Mouse (Mus musculus) megakaryocyte progenitor cell, adult 5-6 weeks (primary cell): ENCODE measurements around the gene Igfbp6. TPM values are rescaled to one million over a fixed set of nuclear protein-coding genes. Genes with fewer than 3 reads are reported as not detected.

ENCODE experiments used
- ATAC-seq: replicated peaks from 2 replicates; pipeline ENCODE4 v1.8.0; 2016; ENCODE audit warnings: mild to moderate bottlenecking, moderate TSS enrichment, inconsistent platforms; ENCODE audit not compliant: poor library complexity
- total RNA-seq, 2 experiments: library from RNA; stranded (forward) in 1 of 2; stranded (reverse) in 1 of 2; fragments of 157-497, 149-512 nt in 1 of 2; fragments of 200-1000 nt in 1 of 2; gene quantifications; 2 replicates each; pipeline versions ENCODE4 v1.2.3 to v1.2.4; 2015 to 2017

Igfbp6 gene
- total RNA-seq, 2 experiments from 2014 or later = not detected

DNA sequence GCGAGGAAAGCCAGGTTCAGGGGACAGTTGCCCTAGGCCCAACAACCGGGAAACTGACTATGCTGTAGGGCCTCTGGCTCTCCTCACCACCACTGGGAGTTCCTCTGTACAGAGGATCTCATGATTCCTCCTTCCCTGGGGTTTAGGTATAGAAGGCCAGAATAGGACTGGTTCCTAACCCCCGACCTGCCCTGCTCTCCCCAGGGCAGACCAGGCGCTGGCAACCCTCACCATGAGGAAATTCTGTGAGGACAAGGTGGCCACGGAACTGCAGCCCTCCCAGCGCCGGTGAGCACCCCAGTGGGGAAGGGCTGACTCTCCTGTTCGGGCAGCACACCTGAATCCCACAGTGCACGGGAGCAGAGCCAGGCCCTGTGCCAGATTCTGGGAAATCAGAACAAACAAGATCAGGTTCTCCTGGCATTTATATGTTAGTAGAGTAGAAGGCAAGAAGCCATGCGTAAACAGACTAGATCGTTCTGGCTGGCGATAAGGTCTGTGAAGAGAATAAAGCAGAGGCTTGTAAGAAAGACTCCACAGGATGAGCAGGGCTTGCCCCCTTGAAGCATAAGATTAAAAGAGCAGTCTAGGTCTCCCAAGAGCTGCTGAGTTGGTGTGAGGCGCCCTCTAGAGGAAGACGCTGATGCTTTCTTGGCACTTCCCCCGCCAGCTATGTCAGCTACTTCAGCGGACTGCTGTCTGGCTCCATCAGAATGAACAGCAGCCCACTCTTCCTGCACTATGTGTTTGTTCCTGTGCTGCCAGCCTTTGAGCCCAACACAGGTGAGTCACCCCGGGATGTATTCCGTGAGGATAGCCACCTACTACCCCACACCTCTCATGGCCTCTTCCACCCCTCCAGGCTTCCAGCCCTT lies 35.3 kb upstream of the Igfbp6 start:
- peak; percentile 64 for ATAC-seq

DNA sequence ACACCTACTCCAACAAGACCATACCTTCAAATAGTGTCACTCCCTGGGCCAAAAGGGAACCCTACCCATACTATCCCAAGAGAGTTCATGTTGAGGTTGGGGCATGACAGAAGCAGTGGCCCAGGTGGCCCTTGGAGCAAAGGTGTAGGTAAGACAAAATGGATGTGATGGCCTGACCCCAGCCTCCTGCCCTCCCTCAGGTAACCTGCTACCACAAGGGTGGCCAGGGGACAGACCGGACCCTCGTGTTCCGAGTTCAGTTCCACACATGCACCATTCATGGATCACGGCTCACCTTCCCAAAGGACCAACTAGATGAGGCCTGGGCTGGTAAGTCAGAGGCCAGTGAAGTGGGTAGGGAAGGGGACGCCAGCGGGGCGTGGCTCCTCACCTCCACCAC lies 33.9 kb upstream of the Igfbp6 start:
- ATAC-seq = no peak

DNA sequence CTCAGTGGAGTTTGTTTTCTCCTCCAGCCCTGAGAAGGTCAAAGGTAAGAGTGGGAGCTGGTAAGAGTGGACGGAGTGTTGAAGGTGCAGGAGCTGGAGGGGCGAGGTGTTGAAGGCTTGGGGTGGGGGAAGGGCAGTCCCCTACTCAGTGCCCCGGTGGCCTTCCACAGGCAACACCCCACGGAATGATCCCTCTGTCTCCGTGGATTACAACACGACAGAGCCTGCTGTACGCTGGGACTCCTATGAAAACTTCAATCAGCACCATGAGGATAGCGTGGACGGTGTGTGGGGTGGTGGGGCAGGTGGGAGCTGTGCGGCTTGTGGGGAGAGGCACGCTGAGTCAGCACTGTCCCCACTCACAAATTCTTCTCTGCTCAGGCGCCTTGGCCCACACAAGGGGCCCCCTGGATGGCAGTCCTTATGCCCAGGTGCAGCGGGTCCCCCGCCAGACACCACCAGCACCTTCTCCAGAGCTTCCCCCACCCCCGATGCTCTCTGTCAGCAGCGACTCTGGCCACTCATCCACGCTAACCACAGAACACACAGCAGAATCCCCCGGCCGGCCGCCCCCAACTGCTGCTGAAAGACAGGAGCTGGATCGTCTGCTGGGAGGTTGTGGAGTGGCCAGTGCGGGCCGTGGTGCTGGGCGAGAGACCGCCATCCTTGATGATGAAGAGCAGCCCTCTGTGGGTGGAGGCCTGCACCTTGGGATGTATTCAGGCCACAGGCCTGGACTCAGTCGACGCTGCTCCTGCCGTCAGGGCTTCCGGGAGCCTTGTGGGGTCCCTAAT lies 33.3 kb upstream of the Igfbp6 start:
- no peak for ATAC-seq

DNA sequence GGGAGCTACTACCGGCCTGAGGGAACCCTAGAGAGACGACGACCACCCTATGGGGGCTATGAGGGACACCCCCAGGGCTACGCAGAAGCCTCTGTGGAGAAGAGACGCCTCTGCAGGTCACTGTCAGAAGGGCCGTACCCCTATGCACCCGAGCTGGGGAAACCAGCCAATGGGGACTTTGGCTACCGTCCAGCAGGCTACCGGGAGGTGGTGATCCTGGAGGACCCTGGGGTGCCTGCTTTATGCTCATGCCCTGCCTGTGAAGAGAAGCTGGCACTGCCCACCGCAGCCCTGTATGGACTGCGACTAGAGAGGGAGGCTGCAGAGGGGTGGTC lies 32.7 kb upstream of the Igfbp6 start:
- no peak for ATAC-seq

DNA sequence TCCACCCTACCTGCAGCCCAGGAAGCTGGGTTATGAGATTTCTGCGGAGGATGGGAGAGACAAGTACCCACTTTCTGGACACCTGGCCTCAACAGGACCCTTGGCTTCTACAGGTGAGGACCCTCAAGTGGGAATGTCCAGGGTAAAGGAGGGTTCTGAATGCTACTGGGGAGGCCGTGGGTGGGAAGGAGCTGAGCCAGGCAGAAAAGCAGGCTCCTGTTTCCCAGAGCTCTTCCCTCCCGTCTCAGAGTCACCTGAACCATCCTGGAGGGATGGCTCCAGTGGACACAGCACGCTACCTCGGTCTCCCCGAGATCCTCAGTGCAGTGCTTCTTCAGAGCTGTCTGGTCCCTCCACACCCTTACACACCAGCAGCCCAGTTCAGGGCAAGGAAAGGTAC lies 32.0 kb upstream of the Igfbp6 start:
- ATAC-seq = no peak

DNA sequence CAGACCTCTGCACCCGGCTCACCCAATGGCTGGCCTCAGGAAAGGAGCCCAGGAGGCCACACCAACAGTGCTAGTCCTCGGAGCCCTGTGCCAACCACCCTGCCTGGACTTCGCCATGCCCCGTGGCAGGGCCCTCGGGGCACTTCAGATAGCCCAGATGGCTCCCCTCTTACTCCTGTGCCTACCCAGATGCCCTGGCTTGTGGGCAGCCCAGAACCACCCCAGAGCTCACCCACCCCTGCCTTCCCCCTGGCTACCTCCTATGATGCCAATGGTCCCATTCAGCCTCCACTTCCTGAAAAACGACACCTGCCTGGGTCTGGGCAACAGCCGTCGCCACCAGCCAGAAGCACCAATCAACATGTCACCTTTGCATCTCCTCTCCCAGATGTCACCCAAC lies 31.3 kb upstream of the Igfbp6 start:
- no peak for ATAC-seq

DNA sequence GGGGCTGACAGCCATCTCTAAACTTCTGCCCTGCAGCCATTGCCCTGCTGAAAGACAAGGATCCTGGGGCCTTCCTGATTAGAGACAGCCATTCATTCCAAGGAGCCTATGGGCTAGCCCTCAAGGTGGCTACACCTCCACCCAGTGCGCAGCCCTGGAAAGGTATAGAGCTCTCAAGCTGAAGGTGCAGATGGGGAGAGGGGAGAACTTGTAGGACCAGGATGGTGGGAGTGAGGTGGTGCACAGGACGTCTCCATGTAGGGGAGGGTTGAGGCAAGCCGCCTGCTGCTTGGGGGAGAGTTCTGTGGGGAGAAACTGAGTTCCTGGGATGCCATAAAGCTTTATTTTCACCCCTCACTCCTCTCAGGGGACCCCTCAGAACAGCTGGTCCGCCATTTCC lies 30.5 kb upstream of the Igfbp6 start:
- ATAC-seq = no peak

DNA sequence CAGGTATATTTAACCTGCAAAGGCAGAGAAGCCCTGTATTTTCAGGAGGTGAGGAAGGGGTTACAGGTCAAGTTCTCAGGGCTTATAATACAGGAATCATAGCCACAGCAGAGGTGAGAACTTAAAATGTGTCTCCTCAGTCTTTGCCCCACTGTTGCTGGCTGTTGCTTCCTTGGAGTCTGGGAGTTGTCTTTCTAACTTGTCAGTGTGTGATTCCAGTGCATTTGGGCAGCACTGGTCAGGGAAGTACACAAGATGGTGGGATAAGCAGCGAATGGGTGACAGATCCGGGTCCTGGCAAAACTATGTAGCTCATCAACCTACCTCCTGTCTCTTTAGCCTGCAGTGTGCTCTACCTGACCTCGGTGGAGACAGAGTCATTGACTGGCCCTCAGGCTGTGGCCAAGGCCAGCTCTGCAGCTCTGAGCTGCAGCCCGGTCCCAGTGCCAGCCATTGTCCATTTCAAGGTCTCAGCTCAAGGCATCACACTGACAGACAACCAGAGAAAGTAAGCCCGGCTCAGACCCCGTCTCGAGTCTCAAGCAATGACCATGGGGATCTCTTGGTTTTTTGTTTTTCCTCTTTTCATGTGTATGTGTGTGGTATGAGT lies 29.4 kb upstream of the Igfbp6 start:
- ATAC-seq = no peak

DNA sequence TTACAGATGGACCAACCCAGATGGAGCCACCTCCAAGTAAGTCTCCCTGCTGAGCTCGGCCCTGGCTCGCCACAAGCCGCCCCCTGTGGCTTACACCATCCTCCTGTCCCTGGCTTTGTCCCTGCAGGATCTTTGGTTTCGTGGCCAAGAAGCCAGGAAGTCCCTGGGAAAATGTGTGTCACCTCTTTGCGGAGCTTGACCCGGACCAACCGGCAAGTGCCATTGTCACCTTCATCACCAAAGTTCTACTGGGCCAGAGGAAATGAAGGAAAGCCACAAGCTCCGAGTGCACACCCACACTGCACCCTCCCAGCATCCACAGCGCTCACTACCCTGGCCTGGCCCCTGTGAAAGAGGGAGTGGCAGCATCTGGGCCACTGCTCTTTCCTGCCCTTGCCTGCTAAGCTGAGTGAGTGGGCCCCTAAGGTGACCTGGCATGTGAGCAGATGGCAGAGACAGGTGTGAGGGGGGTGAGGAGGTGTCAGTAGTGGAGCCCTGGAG lies 28.4 kb upstream of the Igfbp6 start:
- peak; percentile 45 for ATAC-seq

DNA sequence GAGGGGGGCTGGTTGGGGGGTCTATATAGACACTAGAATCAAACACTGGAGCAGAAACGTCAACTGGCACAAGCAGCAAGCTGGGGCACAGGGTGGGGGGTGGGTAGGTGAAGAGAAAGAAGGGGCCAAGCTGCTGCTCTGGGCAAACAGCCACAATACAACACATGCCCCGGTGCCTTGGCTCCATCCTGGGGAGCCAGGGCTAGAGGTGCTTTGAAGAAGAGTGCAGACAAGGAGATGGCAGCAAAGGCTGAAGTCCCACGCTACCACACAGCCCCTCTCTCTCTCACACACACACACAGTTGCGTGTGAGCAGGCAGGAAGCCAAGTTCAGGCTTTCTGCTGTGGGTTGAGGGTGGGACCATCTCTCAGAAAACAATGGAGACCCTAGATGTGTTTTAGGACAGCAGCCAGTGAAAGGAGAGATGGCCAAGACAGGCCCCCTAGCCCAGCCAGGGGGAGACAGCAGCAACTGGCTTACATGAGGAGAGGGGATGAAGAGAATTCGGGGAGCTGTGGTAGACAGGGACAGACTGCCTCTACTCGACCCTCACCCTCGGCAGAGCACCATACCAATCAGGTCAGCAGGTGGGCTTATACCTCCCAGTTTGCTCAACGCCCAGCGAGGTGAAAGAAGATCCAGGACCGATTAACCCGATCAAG lies 27.3 kb upstream of the Igfbp6 start:
- ATAC-seq = no peak

DNA sequence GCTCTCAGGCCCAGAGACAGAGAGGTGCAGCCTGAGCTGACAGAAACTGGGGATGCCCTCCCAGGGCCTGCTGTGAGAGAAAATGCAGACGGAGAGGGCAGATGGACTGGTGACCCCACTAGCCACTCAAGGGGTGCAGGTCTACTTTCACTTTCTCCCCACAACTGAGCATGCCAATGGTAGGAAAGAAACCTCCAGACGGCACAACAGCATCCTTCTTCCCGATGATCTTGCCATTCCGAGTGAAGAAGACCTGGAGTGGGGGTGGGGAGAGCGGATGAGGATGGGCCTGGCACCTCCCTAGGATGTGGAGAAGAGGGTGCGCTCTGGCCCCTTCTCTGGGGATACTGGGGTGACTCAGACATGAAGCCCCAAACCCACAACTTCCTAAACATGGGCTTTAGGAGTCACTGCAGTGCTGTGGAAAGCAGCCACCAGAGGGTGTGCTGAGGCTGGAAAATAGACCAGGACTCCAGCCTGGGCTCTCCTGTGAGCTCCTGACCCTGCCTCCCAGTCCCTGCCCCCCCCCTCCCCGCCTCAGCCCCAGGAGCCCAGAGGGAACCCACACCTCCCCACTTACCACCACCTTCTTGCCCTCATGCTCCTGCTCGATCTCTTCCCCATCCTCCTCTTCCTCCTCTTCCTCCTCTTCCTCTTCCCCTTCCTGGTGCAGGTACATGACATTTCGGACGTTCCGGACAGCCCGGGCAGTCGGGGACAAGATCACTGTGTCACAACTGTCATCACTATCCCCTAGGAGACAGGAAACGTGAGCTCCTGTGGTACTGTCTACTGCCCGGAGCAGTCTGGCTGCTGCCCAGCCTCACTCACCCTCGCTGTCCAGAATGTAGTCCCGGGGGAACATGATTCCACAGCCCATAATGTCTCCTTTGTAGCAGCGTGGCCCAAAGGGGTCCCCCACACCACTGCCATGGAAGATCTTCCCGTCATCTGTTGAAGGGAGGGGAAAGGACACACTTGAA lies 26.4 kb upstream of the Igfbp6 start:
- no peak for ATAC-seq

DNA sequence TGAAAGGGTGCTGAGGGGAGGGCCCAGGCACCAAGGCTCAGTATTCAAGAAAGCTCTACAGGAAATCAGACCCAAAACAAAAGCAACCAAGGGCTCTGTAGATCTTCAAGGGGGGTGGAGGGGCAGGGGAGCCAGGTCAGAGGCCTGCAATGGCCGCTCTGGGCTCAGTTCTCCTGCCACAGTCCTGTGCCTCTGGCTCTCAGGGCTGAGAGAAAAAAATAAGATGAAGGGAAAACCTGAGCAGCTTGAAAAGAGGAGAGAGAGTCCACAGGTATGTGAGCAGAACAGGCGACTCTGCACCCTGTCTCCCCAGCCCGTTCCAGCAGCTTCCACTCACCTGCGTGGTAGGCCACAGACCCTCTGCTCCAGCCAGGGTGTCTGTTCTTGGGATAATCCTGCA lies 25.6 kb upstream of the Igfbp6 start:
- no peak for ATAC-seq

DNA sequence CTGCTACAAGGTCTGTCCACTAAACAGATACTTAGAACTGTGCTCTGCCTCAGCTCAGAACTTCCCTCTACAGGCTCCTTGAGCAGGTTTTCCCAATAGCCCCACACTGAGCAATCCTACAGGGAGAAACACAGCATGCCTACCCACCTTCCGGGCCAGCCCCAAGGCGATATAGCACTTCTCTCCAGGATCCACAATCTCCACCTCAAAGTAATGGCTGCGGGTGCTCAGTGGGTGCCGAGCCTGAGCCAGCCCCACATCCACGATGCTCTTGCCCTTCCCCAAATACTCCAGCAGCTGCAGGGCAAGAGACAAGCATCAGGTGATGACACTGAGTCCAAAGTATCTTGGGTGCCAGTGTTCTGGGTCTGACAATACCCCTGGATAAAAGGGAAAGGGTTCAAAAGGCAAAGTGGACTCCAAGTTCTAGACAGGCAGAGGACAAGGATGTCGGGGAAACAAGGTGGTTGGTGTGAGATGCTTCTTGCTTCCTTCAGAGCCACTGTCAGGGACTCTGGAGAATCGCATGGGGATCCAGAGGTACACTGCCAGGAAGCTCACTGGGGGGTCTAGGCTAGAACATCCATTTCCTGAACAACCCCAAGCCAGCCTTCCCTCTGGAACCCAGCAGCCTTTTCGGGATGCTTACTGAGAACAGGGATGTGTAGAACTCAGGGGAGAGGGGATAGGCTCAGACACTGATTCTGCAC lies 24.9 kb upstream of the Igfbp6 start:
- ATAC-seq = no peak

DNA sequence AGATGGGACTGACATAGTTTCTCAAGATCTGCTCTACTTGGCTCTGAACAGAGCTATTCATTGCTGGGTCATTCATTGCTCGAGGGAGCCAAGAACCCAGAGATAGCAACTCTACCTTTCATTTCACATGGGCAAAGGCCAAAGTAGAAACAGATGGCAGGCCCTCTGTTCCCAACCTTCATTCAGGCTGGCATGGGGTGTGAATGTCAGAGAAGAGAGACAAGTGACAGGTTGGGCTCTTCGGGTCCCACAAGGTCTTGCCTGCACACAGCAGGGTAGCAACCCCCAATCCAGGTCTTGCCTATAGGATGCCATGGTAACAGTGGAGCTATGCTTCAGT lies 24.4 kb upstream of the Igfbp6 start:
- ATAC-seq = no peak

DNA sequence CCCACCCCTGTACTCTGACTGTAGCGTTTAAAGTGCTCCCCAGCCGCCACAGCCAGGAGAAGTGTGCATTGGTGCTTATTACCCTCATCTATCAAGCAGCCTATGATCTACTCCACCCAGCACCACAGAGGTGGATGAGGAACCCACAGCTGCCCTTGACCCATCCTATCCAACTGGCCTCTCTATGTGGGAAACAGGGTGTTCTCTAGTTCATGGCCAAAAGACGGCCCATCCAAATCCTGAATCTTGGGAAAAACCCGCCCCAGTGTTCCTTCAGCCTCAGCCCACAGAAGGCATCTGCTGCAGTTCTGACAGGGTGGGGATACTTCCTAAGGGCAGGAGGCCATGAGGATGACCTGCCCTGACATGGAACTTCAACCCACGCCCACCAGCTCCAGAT lies 23.6 kb upstream of the Igfbp6 start:
- no peak for ATAC-seq

DNA sequence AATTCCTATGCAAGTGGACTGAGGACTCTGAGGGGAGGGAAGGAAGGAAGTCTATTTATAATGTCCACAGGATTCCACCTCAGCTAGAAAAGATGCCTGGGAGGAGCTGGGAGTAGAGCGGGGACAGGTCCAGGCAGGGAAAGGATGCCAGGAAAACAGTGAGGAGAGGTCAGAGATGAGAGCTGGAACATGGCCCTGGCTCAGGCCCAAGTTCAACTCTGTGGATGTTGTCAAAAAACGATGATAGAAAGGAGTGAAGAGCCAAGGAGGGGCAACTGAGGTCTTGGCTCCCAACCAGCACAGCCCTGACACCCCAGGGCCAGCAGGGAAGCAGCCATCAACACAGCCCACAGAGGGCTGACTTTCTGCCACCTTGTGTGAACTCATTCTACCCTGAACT lies 17.9 kb upstream of the Igfbp6 start:
- no peak for ATAC-seq

DNA sequence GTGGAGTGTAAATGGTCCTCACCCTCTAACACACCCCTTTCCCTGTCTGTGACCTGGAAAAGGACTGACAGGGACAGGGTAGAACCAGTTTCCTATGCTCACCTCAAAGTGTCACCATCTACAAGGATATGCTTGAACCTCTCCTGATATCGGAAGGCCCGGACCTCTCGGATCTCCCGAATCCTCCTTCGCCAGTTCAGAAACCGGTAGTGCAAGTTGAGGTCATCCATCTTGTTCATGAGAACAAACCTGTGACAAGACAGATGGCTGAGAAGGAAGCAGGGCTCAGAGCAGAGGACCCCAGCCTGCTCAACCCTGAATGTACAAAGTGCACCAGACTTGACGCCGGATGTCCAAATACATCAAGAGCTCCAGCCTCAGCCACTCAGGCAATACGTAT lies 10.8 kb upstream of the Igfbp6 start:
- ATAC-seq = no peak

DNA sequence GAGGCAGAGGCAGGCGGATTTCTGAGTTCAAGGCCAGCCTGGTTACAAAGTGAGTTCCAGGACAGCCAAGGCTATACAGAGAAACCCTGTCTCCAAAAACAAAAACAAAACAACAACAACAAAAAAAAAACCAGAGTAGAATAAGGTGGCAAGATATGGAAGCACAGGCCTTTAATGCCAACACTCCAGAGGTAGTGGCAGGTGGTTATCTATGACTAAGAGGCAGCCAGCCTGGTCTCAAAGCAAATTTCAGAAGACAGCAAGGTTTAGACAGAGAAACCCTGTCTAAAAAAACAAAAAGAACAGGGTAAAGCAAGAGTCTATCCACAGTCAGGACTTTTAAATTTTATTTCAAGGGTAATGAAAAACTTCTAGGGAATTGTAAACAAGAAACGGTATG lies 9.5 kb upstream of the Igfbp6 start:
- peak; percentile 35; the same call in 1 of the 2 replicates for ATAC-seq

DNA sequence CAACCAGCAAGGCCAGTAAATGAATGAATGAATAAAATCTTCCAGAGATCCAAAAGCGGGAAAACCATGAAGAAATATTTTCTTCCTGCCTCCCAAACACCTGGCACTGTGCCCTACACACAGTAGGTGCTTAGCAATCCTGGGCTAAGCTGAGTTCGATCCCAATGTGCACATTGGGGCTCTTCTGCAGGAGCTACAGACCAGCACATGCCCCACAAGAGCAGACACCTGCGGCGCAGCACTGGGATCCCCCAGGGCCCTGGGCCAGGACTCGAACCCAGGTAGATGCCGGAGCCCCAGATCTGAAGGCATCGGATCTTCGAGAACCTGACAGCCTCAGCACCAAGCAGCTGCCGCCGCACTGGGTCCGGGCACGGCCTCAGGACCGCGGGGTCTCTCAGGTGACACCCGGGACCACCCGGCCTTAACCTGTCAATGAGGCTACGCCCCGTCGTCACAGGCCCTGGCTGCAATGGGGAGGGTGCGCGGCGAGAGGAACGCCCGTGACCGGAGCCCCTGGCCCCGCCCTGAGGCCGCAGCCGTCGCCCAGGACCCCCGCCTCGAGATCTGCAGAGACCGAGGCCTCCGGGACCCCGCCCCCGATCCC lies 8.5 kb upstream of the Igfbp6 start:
- no peak for ATAC-seq
